Mouse (Mus musculus) CH12.LX (cell line): ENCODE measurements around the gene Cdkl4.

Experiments
- CHD2 ChIP-seq: IDR thresholded peaks from 2 replicates; pipeline ENCODE4 v1.6.1; 2011; ENCODE audit warnings: low read length, improper control_type of control experiment
- E2F4 ChIP-seq: IDR thresholded peaks from 2 replicates; pipeline ENCODE4 v1.6.1; 2011; ENCODE audit warnings: low read depth, low read length, improper control_type of control experiment; ENCODE audit not compliant: insufficient replicate concordance
- POLR2A ChIP-seq: IDR thresholded peaks from 2 replicates; pipeline ENCODE4 v1.6.1; 2011; ENCODE audit warnings: low read depth, mild to moderate bottlenecking, improper control_type of control experiment, low read length
- USF2 ChIP-seq: conservative IDR thresholded peaks from 2 replicates; pipeline ENCODE4 v1.6.1; 2011; ENCODE audit warnings: low read depth, low read length, improper control_type of control experiment

DNA sequence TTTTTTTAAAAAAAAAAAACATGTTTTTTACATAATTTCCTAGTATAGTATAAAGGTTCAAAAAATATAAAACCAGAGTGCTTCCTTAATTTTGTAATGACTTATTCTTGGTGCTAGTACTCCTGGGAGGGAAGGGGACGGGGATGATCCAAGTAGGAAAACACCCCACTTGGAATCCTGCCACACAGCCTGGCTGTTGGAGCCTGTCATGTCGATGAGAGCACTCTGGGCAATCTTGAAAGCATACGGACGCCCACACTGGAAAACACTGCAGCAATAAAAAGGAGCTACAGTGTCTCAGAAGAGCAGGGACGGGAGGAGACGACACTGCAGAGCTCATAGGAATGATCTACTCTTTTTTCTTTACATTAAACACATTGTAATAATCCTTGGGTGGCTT lies 42.0 kb downstream of the Cdkl4 start:
- no peak for TF ChIP-seq E2F4
- TF ChIP-seq POLR2A, result no peak
- TF ChIP-seq CHD2, result no peak
- no peak for TF ChIP-seq USF2
